Mouse (Mus musculus) intestine, embryonic 14.5 days (tissue): ENCODE results near the gene Wdr38. TPM values are rescaled to one million over a fixed set of nuclear protein-coding genes. Genes with fewer than 3 reads are reported as not detected.
"Not testable (repeated sequence)": the region's sequence is repeated elsewhere in the genome, so short reads cannot be mapped to it uniquely, and the experiment has no call there.

ENCODE experiments used
- ATAC-seq: fragments of 200-750 bp; cut with Nextera tagmentation; replicated peaks from 2 replicates; pipeline ENCODE4 v1.8.0; 2017; ENCODE audit warnings: low read depth, moderate number of reproducible peaks, moderate TSS enrichment, moderate library complexity; ENCODE audit not compliant: low FRiP score, low TSS enrichment
- DNase-seq: peaks from one replicate; pipeline ENCODE4 v3.0.0-alpha.2; 2018; ENCODE audit warnings: low spot score
- H3K27ac ChIP-seq: fragments of 300-500 bp; sonication (generic); 2 replicates; pipeline ENCODE4 v1.5.1; 2014; ENCODE audit warnings: low read depth, mild to moderate bottlenecking, control low read depth
- H3K27me3 ChIP-seq: fragments of 300-500 bp; sonication (generic); replicated peaks from 2 replicates; pipeline ENCODE4 v1.6.1; 2014; ENCODE audit warnings: low read length, control low read depth; ENCODE audit not compliant: control insufficient read depth, insufficient read depth
- H3K36me3 ChIP-seq: fragments of 300-500 bp; sonication (generic); 2 replicates; pipeline ENCODE4 v1.6.1; 2014; ENCODE audit warnings: low read length, control low read depth; ENCODE audit not compliant: control insufficient read depth, insufficient read depth
- H3K4me1 ChIP-seq: fragments of 300-500 bp; sonication (generic); replicated peaks from 2 replicates; pipeline ENCODE4 v1.6.1; 2014; ENCODE audit warnings: low read length, control low read depth, mixed read lengths; ENCODE audit not compliant: control insufficient read depth, insufficient read depth
- H3K4me2 ChIP-seq: fragments of 300-500 bp; sonication (generic); 2 replicates; pipeline ENCODE4 v1.6.1; 2014; ENCODE audit warnings: low read length
- H3K4me3 ChIP-seq: fragments of 300-500 bp; sonication (generic); 2 replicates; pipeline ENCODE4 v1.5.1; 2014; ENCODE audit warnings: low read depth, low read length, control low read depth, mixed read lengths
- H3K9ac ChIP-seq: fragments of 300-500 bp; sonication (generic); 2 replicates; pipeline ENCODE4 v1.6.1; 2014; ENCODE audit warnings: mild to moderate bottlenecking, low read length
- H3K9me3 ChIP-seq: fragments of 300-500 bp; sonication (generic); 2 replicates; pipeline ENCODE4 v1.6.1; 2016; ENCODE audit warnings: low read length, control low read depth; ENCODE audit not compliant: control insufficient read depth
- WGBS: fragments of 180-500 bp; shearing (Covaris S2); extraction: QIAGEN DNeasy Blood & Tissue Kit; methylation state at CpG from one replicate; pipeline ENCODE4 v1.1.7; 2014; 5-methylcytosine and 5-hydroxymethylcytosine counted together
- polyA plus RNA-seq: library from polyadenylated mRNA; unstranded; fragments of >200 nt; fragmentation: Nextera tagmentation; extraction: Ambion mirVana; gene quantifications from 2 replicates; pipeline ENCODE4 v1.2.1, GENCODE M21; 2014

Gene Wdr38
- polyA plus RNA-seq, 1 experiment from 2014 or later, result 1.1 TPM

- Histone ChIP-seq H3K9ac (peak overlapping the region; percentile 88), H3K9me3 (no peaks in the 10 kb centered on the region), H3K4me1 (peaks cover 28% of the 10 kb centered on the region), H3K27ac (peak overlapping the region; percentile 85), H3K4me2 (peak overlapping the region; percentile 91), H3K36me3 (peaks cover 19% of the 10 kb centered on the region), H3K27me3 (no peaks in the 10 kb centered on the region), H3K4me3 (peak overlapping the region; percentile 83)
- no peak for DNase-seq
- peak; percentile 41 for ATAC-seq
- WGBS, result 2% methylated on average over 24 of the region's 25 CpGs
Observed at GRCm38 (mm10) chr2:39008350-39008851, 11.1 kb downstream of the Wdr38 start.

GRCm38 (mm10) chr2:39008954-39009365 is 11.7 kb downstream of the Wdr38 start:
- peak; percentile 62 for DNase-seq
- no peak for ATAC-seq

GRCm38 (mm10) chr2:39010144-39010543 is 12.9 kb downstream of the Wdr38 start:
- DNase-seq, H3K27ac ChIP-seq, H3K27me3 ChIP-seq, H3K4me2 ChIP-seq, H3K4me3 ChIP-seq, ATAC-seq, H3K9me3 ChIP-seq, H3K9ac ChIP-seq: not testable (repeated sequence)
- WGBS, result 94% methylated on average over 4 of the region's 5 CpGs
- Histone ChIP-seq H3K4me1 (peaks cover 19% of the 10 kb centered on the region), H3K36me3 (peaks cover 29% of the 10 kb centered on the region)

More at GRCm38 (mm10) chr2:39008954-39009365, 11.7 kb downstream of the Wdr38 start:
- 9% methylated on average over 3 of the region's 3 CpGs for WGBS
- Histone ChIP-seq H3K36me3 (peaks cover 19% of the 10 kb centered on the region), H3K9me3 (no peaks in the 10 kb centered on the region), H3K27ac (peak overlapping the region; percentile 85; the same call in 1 of the 2 replicates), H3K4me3 (peak overlapping the region; percentile 83), H3K27me3 (no peaks in the 10 kb centered on the region), H3K9ac (peak overlapping the region; percentile 88), H3K4me1 (peaks cover 22% of the 10 kb centered on the region), H3K4me2 (peak overlapping the region; percentile 91)

- H3K4me1 ChIP-seq, result peaks cover 15% of the 10 kb centered on the region
- H3K4me2 ChIP-seq, result no peak overlapping the region
- no peak for ATAC-seq
- H3K27ac ChIP-seq, result no peak overlapping the region
- no peaks in the 10 kb centered on the region for H3K9me3 ChIP-seq
- H3K27me3 ChIP-seq, result no peaks in the 10 kb centered on the region
- no peak for DNase-seq
- H3K4me3 ChIP-seq, result no peak overlapping the region
- peaks cover 40% of the 10 kb centered on the region for H3K36me3 ChIP-seq
- H3K9ac ChIP-seq, result no peak overlapping the region
Observed at GRCm38 (mm10) chr2:39011264-39011663, 14.0 kb downstream of the Wdr38 start.

GRCm38 (mm10) chr2:39011971-39012370 is 14.7 kb downstream of the Wdr38 start:
- Histone ChIP-seq H3K9ac (no peak overlapping the region), H3K4me2 (no peak overlapping the region), H3K9me3 (no peaks in the 10 kb centered on the region), H3K4me1 (peaks cover 14% of the 10 kb centered on the region), H3K36me3 (peaks cover 48% of the 10 kb centered on the region), H3K27me3 (no peaks in the 10 kb centered on the region), H3K27ac (no peak overlapping the region), H3K4me3 (no peak overlapping the region)
- DNase-seq, result no peak
- WGBS, result 87% methylated on average over 3 of the region's 3 CpGs
- ATAC-seq, result no peak

- ATAC-seq, result no peak
- Histone ChIP-seq H3K4me1 (peaks cover 11% of the 10 kb centered on the region), H3K9me3 (no peaks in the 10 kb centered on the region), H3K9ac (no peak overlapping the region), H3K36me3 (peaks cover 56% of the 10 kb centered on the region), H3K27ac (no peak overlapping the region), H3K4me3 (no peak overlapping the region), H3K4me2 (no peak overlapping the region), H3K27me3 (no peaks in the 10 kb centered on the region)
- 86% methylated on average over 7 of the region's 7 CpGs for WGBS
- DNase-seq, result no peak
Observed at GRCm38 (mm10) chr2:39012768-39013279, 15.5 kb downstream of the Wdr38 start.

GRCm38 (mm10) chr2:39016581-39016980 is 19.3 kb downstream of the Wdr38 start:
- Histone ChIP-seq H3K36me3 (peaks cover 91% of the 10 kb centered on the region), H3K4me1 (no peaks in the 10 kb centered on the region), H3K27ac (no peak overlapping the region), H3K4me2 (no peak overlapping the region), H3K27me3 (no peaks in the 10 kb centered on the region), H3K9ac (no peak overlapping the region), H3K4me3 (no peak overlapping the region), H3K9me3 (no peaks in the 10 kb centered on the region)
- DNase-seq (no peak), ATAC-seq (no peak)
- 82% methylated on average over 3 of the region's 3 CpGs for WGBS

GRCm38 (mm10) chr2:39020004-39020403 is 22.7 kb downstream of the Wdr38 start:
- DNase-seq (no peak), ATAC-seq (no peak)
- WGBS, result 100% methylated on average over 1 of the region's 1 CpGs
- no peak overlapping the region for H3K27ac ChIP-seq
- peaks cover 94% of the 10 kb centered on the region for H3K36me3 ChIP-seq
- no peaks in the 10 kb centered on the region for H3K9me3 ChIP-seq
- H3K4me1 ChIP-seq, result no peaks in the 10 kb centered on the region
- no peak overlapping the region for H3K9ac ChIP-seq
- H3K27me3 ChIP-seq, result no peaks in the 10 kb centered on the region
- no peak overlapping the region for H3K4me3 ChIP-seq
- H3K4me2 ChIP-seq, result no peak overlapping the region

- WGBS, result 94% methylated on average over 1 of the region's 1 CpGs
- Histone ChIP-seq H3K4me2 (no peak overlapping the region), H3K27me3 (no peaks in the 10 kb centered on the region), H3K9ac (no peak overlapping the region), H3K36me3 (peaks cover 80% of the 10 kb centered on the region), H3K4me3 (no peak overlapping the region), H3K9me3 (no peaks in the 10 kb centered on the region), H3K4me1 (no peaks in the 10 kb centered on the region), H3K27ac (no peak overlapping the region)
- ATAC-seq, result no peak
- no peak for DNase-seq
Observed at GRCm38 (mm10) chr2:39031611-39032010, 34.3 kb downstream of the Wdr38 start.
